Mouse (Mus musculus) liver, embryonic 11.5 days (tissue): ENCODE data around the gene Mtg2. TPM values are rescaled to one million over a fixed set of nuclear protein-coding genes. Genes with fewer than 3 reads are reported as not detected.

Source experiments
- ATAC-seq: fragments of 200-750 bp; cut with Nextera tagmentation; replicated peaks from 2 replicates; pipeline ENCODE4 v1.8.0; 2017; ENCODE audit warnings: moderate number of reproducible peaks, mild to moderate bottlenecking, moderate TSS enrichment, moderate library complexity; ENCODE audit not compliant: low FRiP score
- DNase-seq: peaks from one replicate; pipeline ENCODE4 v3.0.0-alpha.2; 2017; ENCODE audit warnings: low spot score
- H3K27ac ChIP-seq: fragments of 300-500 bp; sonication (generic); 2 replicates; pipeline ENCODE4 v1.5.1; 2014; ENCODE audit warnings: mild to moderate bottlenecking, low read depth, low read length, control low read depth
- H3K27me3 ChIP-seq: fragments of 300-500 bp; sonication (generic); replicated peaks from 2 replicates; pipeline ENCODE4 v1.6.1; 2014; ENCODE audit warnings: low read length, mixed read lengths; ENCODE audit not compliant: control insufficient read depth, insufficient read depth
- H3K36me3 ChIP-seq: fragments of 300-500 bp; sonication (generic); 2 replicates; pipeline ENCODE4 v1.6.1; 2014; ENCODE audit warnings: mild to moderate bottlenecking, low read length, moderate library complexity, mixed read lengths; ENCODE audit not compliant: control insufficient read depth, insufficient read depth
- H3K4me1 ChIP-seq: fragments of 300-500 bp; sonication (generic); replicated peaks from 2 replicates; pipeline ENCODE4 v1.6.1; 2014; ENCODE audit warnings: low read length, mixed read lengths; ENCODE audit not compliant: control insufficient read depth, insufficient read depth
- H3K4me2 ChIP-seq: fragments of 300-500 bp; sonication (generic); 2 replicates; pipeline ENCODE4 v1.6.1; 2014; ENCODE audit warnings: mild to moderate bottlenecking, control low read depth, moderate library complexity
- H3K4me3 ChIP-seq: fragments of 300-500 bp; sonication (generic); 2 replicates; pipeline ENCODE4 v1.5.1; 2014; ENCODE audit warnings: low read depth, low read length, control low read depth
- H3K9ac ChIP-seq: fragments of 300-500 bp; sonication (generic); 2 replicates; pipeline ENCODE4 v1.6.1; 2014; ENCODE audit warnings: low read depth, low read length, control low read depth
- H3K9me3 ChIP-seq: fragments of 300-500 bp; sonication (generic); 2 replicates; pipeline ENCODE4 v1.6.1; 2016; ENCODE audit warnings: low read length, inconsistent platforms, mixed read lengths; ENCODE audit not compliant: control insufficient read depth
- WGBS: fragments of 180-500 bp; shearing (Covaris S2); extraction: QIAGEN DNeasy Blood & Tissue Kit; methylation state at CpG from one replicate; pipeline ENCODE4 v1.1.7; 2014; 5-methylcytosine and 5-hydroxymethylcytosine counted together
- polyA plus RNA-seq: library from polyadenylated mRNA; unstranded; fragments of >200 nt; fragmentation: Nextera tagmentation; extraction: Ambion mirVana; gene quantifications from 2 replicates; pipeline ENCODE4 v1.2.1, GENCODE M21; 2014

Mtg2 gene
- polyA plus RNA-seq, 1 experiment from 2014 or later: 23.1 TPM

GRCm38 (mm10) chr2:180047580-180047979, 22.8 kb upstream of the Mtg2 start:
- ATAC-seq (no peak), DNase-seq (no peak)
- Histone ChIP-seq H3K4me3 (no peak overlapping the region), H3K4me2 (no peak overlapping the region), H3K27me3 (no peaks in the 10 kb centered on the region), H3K9me3 (no peaks in the 10 kb centered on the region), H3K4me1 (no peaks in the 10 kb centered on the region; the same call in none of the 2 replicates), H3K36me3 (peaks cover 2% of the 10 kb centered on the region; the same call in 1 of the 2 replicates), H3K9ac (no peak overlapping the region), H3K27ac (no peak overlapping the region)
- 77% methylated on average over 3 of the region's 3 CpGs for WGBS

GRCm38 (mm10) chr2:180047980-180048635, 22.3 kb upstream of the Mtg2 start:
- no peak overlapping the region for H3K4me3 ChIP-seq
- no peak overlapping the region for H3K4me2 ChIP-seq
- no peaks in the 10 kb centered on the region for H3K27me3 ChIP-seq
- peaks cover 4% of the 10 kb centered on the region; the same call in 1 of the 2 replicates for H3K36me3 ChIP-seq
- H3K9ac ChIP-seq: no peak overlapping the region
- ATAC-seq (no peak), DNase-seq (no peak)
- no peak overlapping the region for H3K27ac ChIP-seq
- H3K4me1 ChIP-seq: no peaks in the 10 kb centered on the region; the same call in none of the 2 replicates
- no peaks in the 10 kb centered on the region for H3K9me3 ChIP-seq
- 91% methylated on average over 18 of the region's 18 CpGs for WGBS

GRCm38 (mm10) chr2:180050986-180051385, 19.4 kb upstream of the Mtg2 start:
- Histone ChIP-seq H3K27me3 (no peaks in the 10 kb centered on the region), H3K36me3 (peaks cover 14% of the 10 kb centered on the region), H3K4me2 (no peak overlapping the region), H3K4me3 (no peak overlapping the region), H3K9ac (no peak overlapping the region), H3K9me3 (no peaks in the 10 kb centered on the region), H3K27ac (no peak overlapping the region), H3K4me1 (no peaks in the 10 kb centered on the region)
- ATAC-seq: peak; percentile 70
- 23% methylated on average over 5 of the region's 5 CpGs for WGBS
- DNase-seq: peak; percentile 71

GRCm38 (mm10) chr2:180051986-180052733, 18.2 kb upstream of the Mtg2 start:
- Histone ChIP-seq H3K4me2 (no peak overlapping the region), H3K4me3 (no peak overlapping the region), H3K27me3 (no peaks in the 10 kb centered on the region), H3K36me3 (peaks cover 14% of the 10 kb centered on the region), H3K9ac (no peak overlapping the region), H3K27ac (no peak overlapping the region), H3K9me3 (no peaks in the 10 kb centered on the region), H3K4me1 (no peaks in the 10 kb centered on the region)
- 86% methylated on average over 14 of the region's 14 CpGs for WGBS
- no peak for ATAC-seq
- DNase-seq: no peak

- Histone ChIP-seq H3K27ac (no peak overlapping the region), H3K27me3 (no peaks in the 10 kb centered on the region), H3K4me3 (no peak overlapping the region), H3K4me2 (no peak overlapping the region), H3K36me3 (peaks cover 17% of the 10 kb centered on the region), H3K9me3 (no peaks in the 10 kb centered on the region), H3K9ac (no peak overlapping the region), H3K4me1 (no peaks in the 10 kb centered on the region)
- DNase-seq: no peak
- ATAC-seq: no peak
- WGBS: 95% methylated on average over 9 of the region's 9 CpGs
These were observed 17.4 kb upstream of the Mtg2 start for GRCm38 (mm10) chr2:180053001-180053400.

- ATAC-seq: no peak
- Histone ChIP-seq H3K9me3 (no peaks in the 10 kb centered on the region), H3K4me1 (no peaks in the 10 kb centered on the region), H3K27me3 (no peaks in the 10 kb centered on the region), H3K36me3 (peaks cover 5% of the 10 kb centered on the region; the same call in 1 of the 2 replicates), H3K4me2 (no peak overlapping the region), H3K4me3 (no peak overlapping the region), H3K9ac (no peak overlapping the region), H3K27ac (no peak overlapping the region)
- WGBS: 91% methylated on average over 11 of the region's 11 CpGs
- DNase-seq: no peak
These were observed 6.9 kb upstream of the Mtg2 start for GRCm38 (mm10) chr2:180063338-180064131.

- WGBS: 32% methylated on average over 20 of the region's 20 CpGs
- ATAC-seq (peak; percentile 56), DNase-seq (no peak)
- Histone ChIP-seq H3K27me3 (no peaks in the 10 kb centered on the region), H3K9ac (peak overlapping the region; percentile 80), H3K9me3 (no peaks in the 10 kb centered on the region), H3K4me2 (peak overlapping the region; percentile 93), H3K36me3 (0 out of 2 replicates have a peak, but pooled peaks cover 2% of the 10 kb centered on the region), H3K27ac (peak overlapping the region; percentile 53), H3K4me3 (peak overlapping the region; percentile 86), H3K4me1 (peaks cover 8% of the 10 kb centered on the region)
These were observed 463 bp upstream of the Mtg2 start for GRCm38 (mm10) chr2:180069770-180070480.

- H3K4me3 ChIP-seq: no peak overlapping the region
- ATAC-seq: no peak
- H3K27me3 ChIP-seq: no peaks in the 10 kb centered on the region
- no peak overlapping the region for H3K9ac ChIP-seq
- H3K36me3 ChIP-seq: 0 out of 2 replicates have a peak, but pooled peaks cover 2% of the 10 kb centered on the region
- no peak overlapping the region for H3K27ac ChIP-seq
- H3K4me1 ChIP-seq: peaks cover 8% of the 10 kb centered on the region
- 82% methylated on average over 2 of the region's 2 CpGs for WGBS
- no peak overlapping the region; the same call in 1 of the 2 replicates for H3K4me2 ChIP-seq
- no peak for DNase-seq
- H3K9me3 ChIP-seq: no peaks in the 10 kb centered on the region
These were observed 1.3 kb downstream of the Mtg2 start for GRCm38 (mm10) chr2:180071671-180072070.
